Mouse (Mus musculus) forebrain, postnatal 0 days (tissue): ENCODE data around the gene Hrk. TPM values are rescaled to one million over a fixed set of nuclear protein-coding genes. Genes with fewer than 3 reads are reported as not detected.

ENCODE experiments used
- ATAC-seq: fragments of 200-750 bp; cut with Nextera tagmentation; 2 replicates; pipeline ENCODE4 v1.8.0; 2017; ENCODE audit warnings: mild to moderate bottlenecking, moderate library complexity
- DNase-seq: peaks from one replicate; pipeline ENCODE4 v3.0.0-alpha.2; 2015
- H3K27ac ChIP-seq: fragments of 300-500 bp; sonication (generic); 2 replicates; pipeline ENCODE4 v1.5.1; 2014; ENCODE audit warnings: low read depth, mild to moderate bottlenecking, antibody characterized with exemption, low read length, moderate library complexity, mixed read lengths
- H3K27me3 ChIP-seq: fragments of 300-500 bp; sonication (generic); 2 replicates; pipeline ENCODE4 v1.6.1; 2014; ENCODE audit warnings: mild to moderate bottlenecking, low read length, mixed read lengths; ENCODE audit not compliant: insufficient read depth
- H3K36me3 ChIP-seq: fragments of 300-500 bp; sonication (generic); 2 replicates; pipeline ENCODE4 v1.6.1; 2014; ENCODE audit warnings: mild to moderate bottlenecking, moderate library complexity; ENCODE audit not compliant: insufficient read depth
- H3K4me1 ChIP-seq: fragments of 300-500 bp; sonication (generic); 2 replicates; pipeline ENCODE4 v1.6.1; 2014; ENCODE audit warnings: antibody characterized with exemption; ENCODE audit not compliant: insufficient read depth
- H3K4me2 ChIP-seq: fragments of 300-500 bp; sonication (generic); 2 replicates; pipeline ENCODE4 v1.6.1; 2014; ENCODE audit warnings: low read depth, mild to moderate bottlenecking, moderate library complexity
- H3K4me3 ChIP-seq: fragments of 300-500 bp; sonication (generic); 2 replicates; pipeline ENCODE4 v1.5.1; 2014; ENCODE audit warnings: low read depth, low read length, mixed read lengths
- H3K9ac ChIP-seq: fragments of 300-500 bp; sonication (generic); 2 replicates; pipeline ENCODE4 v1.6.1; 2014; ENCODE audit warnings: mild to moderate bottlenecking
- H3K9me3 ChIP-seq: fragments of 300-500 bp; sonication (generic); 2 replicates; pipeline ENCODE4 v1.6.1; 2016; ENCODE audit warnings: low read length
- CTCF ChIP-seq: sonication (generic); IDR thresholded peaks from 2 replicates; pipeline ENCODE4 v1.5.1; 2016; ENCODE audit warnings: antibody characterized with exemption, control low read depth, low read depth
- WGBS: fragments of 180-500 bp; shearing (Covaris S2); extraction: QIAGEN DNeasy Blood & Tissue Kit; methylation state at CpG from one replicate; pipeline ENCODE4 v1.1.7; 2014; 5-methylcytosine and 5-hydroxymethylcytosine counted together
- polyA plus RNA-seq: library from polyadenylated mRNA; unstranded; fragments of >200 nt; fragmentation: Nextera tagmentation; extraction: Ambion mirVana; gene quantifications from 2 replicates; pipeline ENCODE4 v1.2.1, GENCODE M21; 2015
- total RNA-seq: library from RNA; depleted of rRNA; stranded (reverse); fragments of >200 nt; gene quantifications from 2 replicates; pipeline ENCODE4 v1.2.3, GENCODE M21; 2014

Hrk gene
- total and polyA plus RNA-seq, 2 experiments from 2014 or later = 8.4 to 26.3 TPM

DNA sequence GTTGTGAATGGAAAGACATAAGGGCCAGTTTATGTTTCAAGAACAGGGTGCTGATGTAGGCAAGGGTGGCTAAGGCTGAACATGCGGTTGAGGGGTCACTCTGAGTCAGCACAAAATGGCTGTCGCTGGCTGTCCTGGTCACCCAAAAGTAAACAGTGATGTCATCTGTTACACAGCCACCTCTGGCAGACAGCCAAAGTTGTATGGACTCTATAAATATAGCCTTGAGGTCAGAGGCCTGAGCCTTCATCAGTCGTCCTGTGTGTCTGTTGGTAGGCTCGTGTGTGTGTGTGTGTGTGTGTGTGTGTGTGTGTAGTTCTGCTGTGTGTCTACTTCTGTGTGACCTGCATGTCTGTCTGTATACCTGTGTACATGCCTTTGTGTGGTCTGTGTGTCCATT, 7.5 kb upstream of the Hrk start:
- ATAC-seq (no peak), DNase-seq (no peak)
- no peaks in the 10 kb centered on the region for H3K9me3 ChIP-seq
- no peaks in the 10 kb centered on the region for H3K36me3 ChIP-seq
- H3K4me1 ChIP-seq = peaks cover 4% of the 10 kb centered on the region; the same call in 1 of the 2 replicates
- H3K27me3 ChIP-seq = 0 out of 2 replicates have a peak, but pooled peaks cover 3% of the 10 kb centered on the region
- H3K9ac ChIP-seq = no peak overlapping the region
- H3K27ac ChIP-seq = no peak overlapping the region
- H3K4me3 ChIP-seq = no peak overlapping the region
- H3K4me2 ChIP-seq = no peak overlapping the region
- TF ChIP-seq CTCF = no peak
- WGBS = 61% methylated on average over 4 of the region's 4 CpGs

DNA sequence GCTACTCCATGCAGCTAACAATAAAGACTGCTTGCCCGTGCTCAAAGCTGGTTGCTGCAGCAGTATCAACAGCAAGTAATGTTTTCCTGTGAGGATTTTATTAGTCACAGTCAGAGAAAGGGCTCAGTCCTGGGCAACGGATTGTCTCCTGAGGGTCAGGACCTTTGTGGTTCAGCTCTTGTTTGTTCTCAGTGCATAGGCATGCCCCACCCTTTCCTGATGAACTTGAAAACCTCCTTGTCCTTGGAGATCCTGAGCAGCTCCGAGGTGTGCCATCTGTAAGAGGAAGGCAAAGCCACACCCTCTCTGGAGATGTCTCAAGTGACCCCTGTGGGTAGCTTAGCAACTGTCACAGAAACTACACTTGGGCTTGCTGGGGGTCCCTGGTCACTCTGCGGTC, 3.8 kb upstream of the Hrk start:
- Histone ChIP-seq H3K9me3 (no peaks in the 10 kb centered on the region), H3K4me2 (no peak overlapping the region), H3K9ac (no peak overlapping the region), H3K27ac (no peak overlapping the region), H3K4me1 (no peaks in the 10 kb centered on the region; the same call in 1 of the 2 replicates), H3K27me3 (peaks cover 9% of the 10 kb centered on the region; the same call in 1 of the 2 replicates), H3K4me3 (no peak overlapping the region), H3K36me3 (no peaks in the 10 kb centered on the region)
- ATAC-seq (no peak), DNase-seq (no peak)
- TF ChIP-seq CTCF = no peak
- WGBS = 51% methylated on average over 4 of the region's 4 CpGs

- Histone ChIP-seq H3K9ac (no peak overlapping the region), H3K4me2 (no peak overlapping the region), H3K27me3 (peaks cover 12% of the 10 kb centered on the region; the same call in 1 of the 2 replicates), H3K36me3 (no peaks in the 10 kb centered on the region), H3K4me3 (no peak overlapping the region), H3K27ac (no peak overlapping the region), H3K9me3 (no peaks in the 10 kb centered on the region), H3K4me1 (0 out of 2 replicates have a peak, but pooled peaks cover 4% of the 10 kb centered on the region)
- DNase-seq (no peak), ATAC-seq (no peak)
- peak; percentile 12; the same call in 1 of the 2 replicates for TF ChIP-seq CTCF
Measured at GRCm38 (mm10) chr5:118165462-118165861, 1.0 kb downstream of the Hrk start.

- H3K9me3 ChIP-seq = no peaks in the 10 kb centered on the region
- H3K4me1 ChIP-seq = peaks cover 7% of the 10 kb centered on the region; the same call in 1 of the 2 replicates
- H3K36me3 ChIP-seq = no peaks in the 10 kb centered on the region
- ATAC-seq (no peak), DNase-seq (peak; percentile 41)
- no peak overlapping the region for H3K27ac ChIP-seq
- 44% methylated on average over 8 of the region's 8 CpGs for WGBS
- no peak overlapping the region for H3K4me3 ChIP-seq
- no peak overlapping the region for H3K4me2 ChIP-seq
- no peak for TF ChIP-seq CTCF
- peaks cover 19% of the 10 kb centered on the region for H3K27me3 ChIP-seq
- H3K9ac ChIP-seq = no peak overlapping the region
Measured at GRCm38 (mm10) chr5:118167561-118167995, 3.1 kb downstream of the Hrk start.

DNA sequence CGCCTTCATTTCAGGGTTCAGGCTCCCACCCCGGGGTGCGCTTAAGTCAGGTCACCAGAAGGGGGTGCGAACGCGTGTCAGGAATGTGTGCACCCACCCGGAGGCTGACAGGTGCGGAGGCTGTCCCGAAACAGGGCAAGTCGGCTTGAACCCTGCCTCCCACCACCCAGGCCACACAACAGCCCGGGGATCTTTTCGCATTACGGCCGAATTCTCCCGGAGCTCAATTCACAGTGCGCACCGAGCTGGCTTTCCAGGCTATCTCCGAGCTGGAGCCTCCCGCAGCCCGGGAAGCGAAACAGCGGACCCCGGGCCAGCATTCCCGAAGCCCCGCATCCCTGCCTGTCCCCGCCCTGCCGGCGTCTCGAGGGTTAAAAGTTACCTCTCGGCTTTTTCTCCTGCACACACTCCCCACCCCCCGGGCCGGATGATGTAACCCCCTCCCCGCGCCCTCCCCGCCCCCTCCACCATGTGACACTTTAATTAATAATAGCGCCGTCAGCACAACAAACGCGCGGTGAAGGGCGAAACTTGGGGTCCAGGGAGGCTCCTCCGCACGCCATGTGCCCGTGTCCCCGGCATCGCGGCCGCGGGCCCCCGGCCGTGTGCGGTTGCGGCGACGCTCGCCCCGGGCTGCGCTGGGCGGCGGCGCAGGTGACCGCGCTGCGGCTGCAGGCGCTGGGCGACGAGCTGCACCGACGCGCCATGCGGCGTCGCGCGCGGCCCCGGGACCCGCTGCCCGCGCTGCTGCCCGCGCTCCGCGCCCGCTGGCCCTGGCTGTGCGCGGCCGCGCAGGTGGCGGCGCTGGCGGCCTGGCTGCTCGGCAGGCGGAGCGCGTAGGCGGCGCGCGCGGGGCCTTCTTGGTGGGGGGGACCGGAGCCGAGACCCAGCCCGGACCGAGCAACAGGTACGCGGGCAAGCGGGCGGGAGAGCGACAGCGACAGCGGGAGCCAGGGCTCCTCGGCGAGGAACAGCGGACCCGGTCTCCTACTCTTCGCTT, 5.1 kb downstream of the Hrk start:
- Histone ChIP-seq H3K36me3 (no peaks in the 10 kb centered on the region), H3K9me3 (no peaks in the 10 kb centered on the region), H3K27me3 (peaks cover 37% of the 10 kb centered on the region), H3K27ac (no peak overlapping the region; the same call in 1 of the 2 replicates), H3K4me3 (peak overlapping the region; percentile 61), H3K4me2 (peak overlapping the region; percentile 98), H3K4me1 (peaks cover 9% of the 10 kb centered on the region; the same call in 1 of the 2 replicates), H3K9ac (peak overlapping the region; percentile 65)
- 1% methylated on average over 77 of the region's 117 CpGs for WGBS
- peak; percentile 50 for DNase-seq
- TF ChIP-seq CTCF = peak; percentile 49
- peak; percentile 56 for ATAC-seq

DNA sequence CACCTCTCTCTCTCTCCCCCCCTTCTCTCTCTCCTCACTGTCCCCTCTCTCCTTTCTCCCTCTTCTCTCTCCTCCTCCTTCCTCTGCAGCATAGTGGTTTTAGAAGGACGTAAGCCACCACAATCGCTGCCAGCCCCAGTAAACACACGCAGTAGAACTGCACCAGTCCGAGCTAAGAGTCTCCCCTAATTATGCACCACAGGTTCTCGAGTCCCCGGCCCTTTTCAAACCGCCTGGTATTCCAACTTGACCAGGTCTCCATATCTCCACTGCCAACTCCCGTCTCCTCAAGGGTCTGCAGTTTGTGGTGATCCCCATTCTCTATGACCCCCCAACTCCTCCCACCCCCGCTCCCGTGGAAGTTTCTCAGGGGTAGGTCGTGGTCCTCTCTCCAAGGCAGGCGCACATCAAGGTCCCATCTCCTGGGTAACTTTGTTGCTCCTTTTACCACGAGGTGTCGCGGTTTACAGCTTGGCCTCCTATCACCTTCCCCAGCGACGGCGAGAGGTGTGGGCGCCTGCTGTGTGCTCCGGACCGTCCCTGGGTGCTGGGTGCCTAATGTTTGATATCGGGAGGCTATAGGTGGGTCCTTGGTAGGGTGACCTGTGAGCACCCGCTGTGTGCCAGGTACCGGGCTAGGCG, 6.6 kb downstream of the Hrk start:
- ATAC-seq = no peak
- peak; percentile 59 for TF ChIP-seq CTCF
- Histone ChIP-seq H3K4me3 (peak overlapping the region; percentile 61), H3K4me2 (peak overlapping the region; percentile 98), H3K9me3 (no peaks in the 10 kb centered on the region), H3K27me3 (peaks cover 39% of the 10 kb centered on the region), H3K9ac (no peak overlapping the region), H3K36me3 (no peaks in the 10 kb centered on the region), H3K4me1 (peaks cover 10% of the 10 kb centered on the region; the same call in 1 of the 2 replicates), H3K27ac (no peak overlapping the region)
- WGBS = under 1% methylated on average over 25 of the region's 25 CpGs
- DNase-seq = no peak
